Mouse (Mus musculus) liver, adult 2 months (tissue): ENCODE measurements around the gene Efs.

Source experiments
- CTCF ChIP-seq: fragments of 200-500 bp; IDR thresholded peaks from 2 replicates; pipeline ENCODE4 v1.5.1; 2011; ENCODE audit warnings: low read depth, low read length, control low read depth
- POLR2A ChIP-seq: fragments of 200-500 bp; IDR thresholded peaks from 2 replicates; pipeline ENCODE4 v1.6.1; 2011; ENCODE audit warnings: low read length, control low read depth; ENCODE audit not compliant: insufficient read depth; ENCODE audit errors: extremely low read depth

GRCm38 (mm10) chr14:54884022-54884712 is 41.8 kb downstream of the Efs start:
- TF ChIP-seq POLR2A (no peak), CTCF (no peak)
